Mouse (Mus musculus) bone marrow macrophage, adult 2 months (primary cell): ENCODE results near the gene Cebpz. TPM values are rescaled to one million over a fixed set of nuclear protein-coding genes. Genes with fewer than 3 reads are reported as not detected.

Experiments
- H3K27ac ChIP-seq: 2 replicates; pipeline ENCODE4 v1.5.1; 2012; ENCODE audit warnings: low read depth, low read length; ENCODE audit not compliant: insufficient read depth
- H3K4me1 ChIP-seq: 2 replicates; pipeline ENCODE4 v1.6.1; 2012; ENCODE audit warnings: low read length; ENCODE audit not compliant: control insufficient read depth, insufficient read depth
- H3K4me3 ChIP-seq: 2 replicates; pipeline ENCODE4 v1.5.1; 2012; ENCODE audit warnings: mild to moderate bottlenecking, low read length, moderate library complexity; ENCODE audit not compliant: insufficient read depth
- CTCF ChIP-seq: IDR thresholded peaks from 2 replicates; pipeline ENCODE4 v1.5.1; 2012; ENCODE audit warnings: low read depth, mild to moderate bottlenecking, low read length, moderate library complexity
- POLR2A ChIP-seq: IDR thresholded peaks from 2 replicates; pipeline ENCODE4 v1.6.1; 2012; ENCODE audit warnings: mild to moderate bottlenecking, low read depth, low read length, borderline replicate concordance
- polyA plus RNA-seq: library from polyadenylated mRNA; stranded (reverse); fragments of >200 nt; gene quantifications from 2 replicates; pipeline ENCODE4 v1.2.4, GENCODE M21; 2012; ENCODE audit not compliant: missing spikeins, insufficient read depth, insufficient read length

Cebpz gene
- 20.7 and 27.8 TPM in 2 replicates for polyA plus RNA-seq

DNA sequence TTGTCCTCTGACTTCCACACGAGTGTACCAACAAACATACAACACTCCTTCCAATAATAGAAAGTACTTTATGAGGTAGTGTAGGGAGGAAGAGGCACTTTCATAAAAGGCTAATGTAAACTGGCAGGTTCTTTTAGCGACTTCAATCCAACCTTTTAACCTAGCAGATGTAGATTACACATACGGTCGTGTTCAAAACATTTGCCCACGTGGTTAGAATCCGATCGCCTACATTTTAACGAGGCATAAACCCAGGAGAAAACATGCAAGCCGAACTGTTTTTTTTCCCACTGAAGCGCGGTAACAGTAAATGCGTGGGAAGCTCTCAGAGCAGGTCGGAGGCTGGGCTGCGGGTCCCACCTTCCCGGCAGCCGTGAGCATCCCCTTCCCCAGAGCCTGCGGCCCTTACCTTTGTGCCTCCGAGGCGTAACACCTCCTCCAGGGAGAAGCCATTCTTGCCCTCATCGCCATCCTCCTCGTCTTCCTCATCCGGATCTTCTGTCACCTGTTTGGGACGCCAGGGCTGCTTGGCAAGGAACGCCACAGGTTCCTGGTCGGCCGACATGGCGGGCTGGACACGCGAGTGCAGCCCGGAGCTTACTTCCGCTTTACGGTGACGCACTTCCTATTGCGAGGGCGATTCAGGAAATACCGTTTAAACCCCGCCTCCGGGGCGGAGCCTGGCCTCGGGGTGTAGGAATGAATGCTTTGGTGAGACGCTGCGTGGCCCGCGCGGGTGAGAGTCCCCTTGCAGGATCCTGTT, at the start of gene Cebpz, which contains the start of gene Ndufaf7:
Gene Cebpz (minus strand): TSS at position 601 of the 763 bp plus-strand sequence.
Gene Ndufaf7 (plus strand): TSS at position 671 of the 763 bp plus-strand sequence.
- TF ChIP-seq CTCF, result no peak
- no peak for TF ChIP-seq POLR2A
- Histone ChIP-seq H3K4me1 (peaks cover 29% of the 10 kb centered on the region), H3K27ac (peak within 1 kb of the TSS; percentile 31), H3K4me3 (peak within 1 kb of the TSS; percentile 89)

DNA sequence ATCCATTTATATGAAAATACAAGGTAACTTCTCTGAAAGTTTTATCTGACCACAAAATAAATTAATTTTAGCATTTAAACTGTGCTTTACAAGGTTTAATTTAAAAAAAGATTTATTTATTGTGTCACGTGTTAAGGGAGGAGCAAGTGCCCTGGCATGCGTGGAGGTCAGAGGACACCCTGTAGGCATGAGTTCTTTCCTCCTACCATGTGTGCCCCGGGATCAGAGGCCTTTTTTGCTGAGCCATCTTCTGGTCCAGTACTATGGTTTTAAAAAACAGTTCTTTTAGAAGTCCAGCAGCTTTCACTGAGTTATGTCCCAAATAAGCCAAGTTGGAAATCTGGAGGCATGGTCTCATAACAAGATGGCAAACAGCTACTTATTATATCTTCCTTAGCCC, 46.9 kb upstream of the Cebpz start:
- TF ChIP-seq POLR2A (no peak), CTCF (no peak)
- H3K4me1 ChIP-seq, result no peaks in the 10 kb centered on the region
- no peak overlapping the region for H3K4me3 ChIP-seq
- no peak overlapping the region for H3K27ac ChIP-seq

DNA sequence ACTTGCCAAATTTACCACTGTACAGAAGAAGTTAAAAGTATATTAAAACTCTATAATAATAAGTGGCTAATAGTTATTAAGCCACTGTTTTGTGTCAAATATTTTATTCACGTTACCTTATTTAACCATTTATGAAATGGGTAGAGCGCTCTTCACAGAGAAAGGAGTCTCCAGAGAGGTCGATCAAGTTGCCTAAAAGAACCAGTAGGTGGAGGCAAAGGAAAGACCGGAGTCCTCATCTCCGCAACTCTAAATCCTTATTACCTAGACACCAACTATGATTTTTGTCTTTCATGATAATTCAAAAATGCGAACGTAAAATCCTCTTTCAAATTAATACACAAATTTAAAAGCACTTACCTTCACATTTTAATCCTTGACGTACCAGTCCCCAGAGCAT, 46.3 kb upstream of the Cebpz start:
- no peak for TF ChIP-seq CTCF
- TF ChIP-seq POLR2A, result no peak
- Histone ChIP-seq H3K27ac (no peak overlapping the region), H3K4me3 (no peak overlapping the region), H3K4me1 (no peaks in the 10 kb centered on the region)

DNA sequence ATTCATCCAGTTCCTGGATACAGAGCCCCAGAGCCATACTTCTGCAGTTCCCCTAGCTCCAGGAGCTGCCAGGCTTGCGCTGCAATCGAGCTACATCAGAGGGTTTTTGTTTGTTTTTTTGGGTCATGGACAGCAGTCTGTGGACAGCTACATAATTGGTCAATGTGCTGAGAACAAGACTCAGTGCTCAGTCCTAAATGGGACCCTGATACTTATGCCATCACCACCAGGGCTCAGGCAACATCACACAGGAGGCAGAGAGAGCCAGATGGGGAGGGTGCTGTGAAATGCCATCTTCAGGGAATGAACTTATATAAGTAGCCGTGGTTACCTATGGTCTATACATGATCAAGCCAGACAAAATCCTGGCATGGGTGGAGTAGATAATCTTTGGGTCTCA, 31.6 kb upstream of the Cebpz start:
- Histone ChIP-seq H3K4me1 (peaks cover 4% of the 10 kb centered on the region; the same call in 1 of the 2 replicates), H3K27ac (no peak overlapping the region), H3K4me3 (no peak overlapping the region)
- TF ChIP-seq POLR2A (no peak), CTCF (no peak)

DNA sequence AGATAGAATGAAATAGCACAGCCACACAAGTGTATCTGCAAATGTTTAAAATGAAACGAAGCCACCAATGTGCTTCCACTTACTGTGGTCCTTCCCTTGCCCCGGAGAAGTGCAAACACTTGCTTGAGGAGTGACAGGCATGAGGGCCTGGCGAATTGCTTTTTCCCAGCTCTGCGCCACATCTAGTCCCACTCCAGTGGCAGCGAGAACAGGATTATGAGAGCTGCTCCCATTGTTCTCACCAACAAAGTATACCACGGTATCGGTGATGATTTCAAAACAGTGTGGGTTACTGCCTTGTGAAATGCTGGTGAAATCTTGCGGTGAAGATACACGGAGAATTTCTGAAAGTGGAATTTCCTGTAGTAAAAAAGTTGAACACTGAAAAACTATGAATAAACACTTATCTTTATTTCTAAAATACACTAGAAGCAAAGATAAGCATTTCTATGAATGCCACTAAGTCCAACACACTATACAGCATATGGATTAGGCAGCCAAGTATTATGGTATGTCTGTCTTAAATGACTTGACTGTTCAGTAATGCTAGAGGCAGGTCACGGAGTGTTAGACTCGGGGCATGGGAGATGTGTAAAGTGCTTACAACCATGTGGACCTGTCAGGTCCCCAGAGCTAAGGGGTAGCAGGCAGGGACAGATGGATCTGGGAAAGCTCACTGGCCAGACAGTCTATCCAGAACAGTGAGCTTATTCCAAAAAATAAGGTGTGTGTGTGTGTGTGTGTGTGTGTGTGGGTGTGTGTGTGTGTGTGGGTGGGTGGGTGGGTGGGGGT, 29.4 kb upstream of the Cebpz start:
- peaks cover 4% of the 10 kb centered on the region; the same call in 1 of the 2 replicates for H3K4me1 ChIP-seq
- no peak overlapping the region for H3K4me3 ChIP-seq
- TF ChIP-seq POLR2A (no peak), CTCF (no peak)
- H3K27ac ChIP-seq, result no peak overlapping the region

DNA sequence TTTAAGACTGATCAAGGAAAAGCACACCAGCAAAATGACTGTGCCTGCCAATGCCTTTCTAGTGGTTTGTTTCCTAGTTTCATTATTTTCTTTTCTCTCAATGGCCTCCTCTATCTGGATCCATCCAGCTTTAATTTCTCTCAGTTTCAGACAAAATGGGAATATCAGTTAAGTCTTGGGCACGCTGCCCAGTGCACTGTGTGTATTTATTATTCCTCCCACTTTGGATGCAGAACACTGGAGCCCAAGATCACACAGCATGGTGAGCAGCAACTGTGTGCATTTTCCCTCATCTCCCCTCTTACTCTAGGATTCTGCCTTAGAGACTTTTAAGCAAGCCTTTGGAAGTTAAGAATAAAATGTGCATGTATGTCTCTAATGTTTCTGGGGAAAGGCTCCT, 27.5 kb upstream of the Cebpz start:
- H3K4me3 ChIP-seq, result no peak overlapping the region
- H3K4me1 ChIP-seq, result peaks cover 4% of the 10 kb centered on the region; the same call in 1 of the 2 replicates
- TF ChIP-seq CTCF (no peak), POLR2A (no peak)
- H3K27ac ChIP-seq, result no peak overlapping the region

DNA sequence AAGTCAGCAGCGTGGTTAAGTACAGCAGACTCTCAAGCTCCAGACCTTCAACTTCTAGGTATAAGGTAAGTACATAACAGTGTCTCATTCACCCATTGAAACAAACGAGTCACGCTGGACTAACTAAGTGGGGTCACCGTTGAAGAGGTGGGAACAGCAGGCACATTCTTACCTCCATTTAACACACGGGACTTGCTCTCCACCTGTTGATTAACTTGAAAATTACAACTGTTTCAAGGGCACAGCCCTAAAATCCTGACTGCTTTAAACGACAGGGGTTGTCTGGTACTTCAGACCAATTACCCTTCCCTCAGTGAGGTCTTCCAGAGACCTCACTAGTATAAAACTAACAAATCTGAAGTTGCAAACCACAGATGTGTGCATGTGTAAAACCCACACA, 22.6 kb upstream of the Cebpz start:
- H3K4me1 ChIP-seq, result no peaks in the 10 kb centered on the region
- H3K27ac ChIP-seq, result no peak overlapping the region
- no peak for TF ChIP-seq CTCF
- TF ChIP-seq POLR2A, result no peak
- no peak overlapping the region for H3K4me3 ChIP-seq

DNA sequence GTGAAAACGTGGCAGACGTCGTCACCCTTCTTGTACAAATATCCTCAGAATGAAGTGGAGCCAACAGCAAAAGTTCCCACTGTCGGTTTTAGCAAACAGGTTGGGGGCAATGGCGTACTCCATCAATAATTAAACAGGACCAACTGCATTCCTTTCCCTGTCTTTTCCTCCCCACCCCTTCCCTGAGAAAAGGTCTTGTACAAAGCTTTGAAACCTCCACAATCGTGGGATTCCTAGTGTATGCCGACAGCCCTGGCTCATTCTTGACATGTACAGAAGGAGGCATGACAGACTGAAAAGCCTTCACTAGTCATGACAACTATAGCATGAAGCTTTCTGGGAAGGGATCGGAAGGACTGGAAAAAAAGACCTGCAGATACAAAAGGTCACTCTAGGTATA, 16.4 kb upstream of the Cebpz start:
- H3K27ac ChIP-seq, result no peak overlapping the region
- H3K4me3 ChIP-seq, result no peak overlapping the region
- no peak for TF ChIP-seq CTCF
- TF ChIP-seq POLR2A, result no peak
- H3K4me1 ChIP-seq, result no peaks in the 10 kb centered on the region

DNA sequence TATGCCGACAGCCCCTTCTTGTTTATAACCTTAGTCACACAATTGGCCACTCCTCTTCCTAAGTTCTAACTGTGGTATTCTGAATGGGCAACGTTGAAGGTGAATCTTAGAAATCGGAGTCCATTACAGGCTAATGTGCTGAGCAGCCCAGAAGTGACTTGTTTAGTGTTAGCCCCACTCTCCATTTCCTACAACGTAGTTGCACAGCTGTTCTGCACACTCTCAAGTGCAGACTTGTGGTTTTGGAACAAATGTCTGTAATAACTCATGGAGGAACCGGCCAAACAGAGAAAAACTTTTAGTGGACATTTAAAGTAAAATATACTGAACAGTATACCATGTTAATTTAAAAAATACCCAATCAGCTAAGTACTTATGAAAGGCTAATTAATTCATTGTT, 15.2 kb upstream of the Cebpz start:
- no peak for TF ChIP-seq CTCF
- no peak for TF ChIP-seq POLR2A
- Histone ChIP-seq H3K27ac (no peak overlapping the region), H3K4me1 (no peaks in the 10 kb centered on the region), H3K4me3 (no peak overlapping the region)

DNA sequence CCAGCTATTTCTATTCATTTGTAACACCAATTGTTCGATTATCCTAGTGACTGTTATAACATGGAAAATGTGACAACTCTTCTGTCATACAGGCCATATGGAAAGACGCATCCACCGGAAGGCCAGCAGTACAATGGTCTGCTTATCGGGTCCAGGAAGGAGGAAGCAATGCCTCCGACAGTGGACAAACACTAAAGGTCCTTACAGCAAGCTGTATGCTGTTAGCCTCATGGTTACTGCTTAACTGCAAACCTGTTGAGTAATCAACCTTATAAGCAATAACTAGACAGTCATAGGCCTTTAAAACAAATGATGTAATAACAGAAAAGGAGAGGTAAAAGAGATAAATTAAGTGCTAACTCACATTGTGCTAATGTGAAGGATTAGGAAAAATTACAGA, 14.4 kb upstream of the Cebpz start:
- Histone ChIP-seq H3K4me1 (no peaks in the 10 kb centered on the region), H3K4me3 (no peak overlapping the region), H3K27ac (no peak overlapping the region)
- TF ChIP-seq POLR2A, result no peak
- no peak for TF ChIP-seq CTCF
